Mouse (Mus musculus) cerebellum, adult 2 months (tissue): ENCODE data around the gene Zkscan8.

Source experiments
- CTCF ChIP-seq: fragments of 200-500 bp; IDR thresholded peaks from 2 replicates; pipeline ENCODE4 v1.5.1; 2011; ENCODE audit warnings: low read depth, mild to moderate bottlenecking, control low read depth, low read length, moderate library complexity, borderline replicate concordance; ENCODE audit not compliant: insufficient read depth
- POLR2A ChIP-seq: fragments of 200-500 bp; IDR thresholded peaks from 2 replicates; pipeline ENCODE4 v1.6.1; 2011; ENCODE audit warnings: low read length, control low read depth, borderline replicate concordance; ENCODE audit not compliant: insufficient read depth

DNA sequence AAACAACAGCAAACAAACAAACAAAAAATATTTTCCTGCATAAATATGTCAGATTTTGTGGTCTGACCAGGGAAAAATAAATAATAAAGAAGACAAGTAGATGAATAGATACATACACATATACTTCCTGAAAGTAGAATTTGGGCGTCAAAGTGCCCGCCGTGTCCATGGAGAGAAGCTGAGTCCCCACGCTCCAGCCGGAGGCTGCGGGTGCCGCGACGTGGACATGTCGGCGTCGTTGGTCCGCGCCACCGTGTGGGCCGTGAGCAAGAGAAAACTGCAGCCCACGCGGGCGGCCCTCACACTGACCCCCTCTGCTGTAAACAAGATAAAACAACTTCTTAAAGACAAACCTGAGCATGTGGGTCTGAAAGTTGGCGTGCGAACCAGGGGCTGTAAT is 35.8 kb downstream of the Zkscan8 start, which contains the start of gene AK157302:
- TF ChIP-seq CTCF, result no peak
- no peak for TF ChIP-seq POLR2A
